Comparison of ENCODE assay signal across 8 mouse cellular contexts in genomic region chr4:116143317-116143811, GRCm38 (mm10). TPM values are rescaled to one million over a fixed set of nuclear protein-coding genes. Genes with fewer than 3 reads are reported as not detected.
DNase-seq lines count a peak whose midpoint lies in the region; ATAC-seq lines count a peak whose summit lies in the region.

No protein-coding gene starts in this region.

- no peaks in the 10 kb centered on the region for H3K9me3 ChIP-seq in heart, embryonic 10.5 days
- H3K9me3 ChIP-seq in kidney, embryonic 14.5 days (ENCODE audit: control insufficient read depth, low read length) = no peaks in the 10 kb centered on the region

- H3K36me3 ChIP-seq in heart, embryonic 10.5 days = no peaks in the 10 kb centered on the region
- no peaks in the 10 kb centered on the region for H3K36me3 ChIP-seq in kidney, embryonic 14.5 days (ENCODE audit: control insufficient read depth, insufficient read depth, low read length)

- peak overlapping the region; percentile 85 for H3K4me3 ChIP-seq in heart, embryonic 10.5 days
- H3K4me3 ChIP-seq in kidney, embryonic 14.5 days (ENCODE audit: low read length) = peak overlapping the region; percentile 70

- H3K4me1 ChIP-seq in heart, embryonic 10.5 days = peaks cover 27% of the 10 kb centered on the region
- peaks cover 7% of the 10 kb centered on the region; the same call in 1 of the 2 replicates for H3K4me1 ChIP-seq in kidney, embryonic 14.5 days (ENCODE audit: control insufficient read depth, insufficient read depth, low read length)

- H3K9ac ChIP-seq in kidney, embryonic 14.5 days (ENCODE audit: low read depth, low read length) = peak overlapping the region; percentile 70; the same call in 1 of the 2 replicates

- H3K27me3 ChIP-seq in heart, embryonic 10.5 days (ENCODE audit: insufficient read depth, poor library complexity, severe bottlenecking) = peaks cover 23% of the 10 kb centered on the region
- H3K27me3 ChIP-seq in kidney, embryonic 14.5 days (ENCODE audit: control insufficient read depth, insufficient read depth, low read length) = no peaks in the 10 kb centered on the region

- peak; percentile 68 for DNase-seq in adrenal gland, postnatal 10 days
- no peak for DNase-seq in adrenal gland, postnatal 4 days (ENCODE audit: low spot score in 2 of 2)
- peak; percentile 96 to 97 for DNase-seq in cerebellum, postnatal 14 days
- DNase-seq in heart, embryonic 10.5 days (ENCODE audit: low spot score) = no peak
- DNase-seq in lung, postnatal 4 days = peak; percentile 28 to 40
- DNase-seq in urinary bladder, postnatal 14 days (ENCODE audit: low spot score) = no peak
- DNase-seq in natural killer cell, adult 2 months (ENCODE audit: low spot score in 2 of 2) = no peak

- peak overlapping the region; percentile 94 for H3K4me2 ChIP-seq in kidney, embryonic 14.5 days (replicated peaks; ENCODE audit: low read depth, low read length)

- WGBS in heart, embryonic 10.5 days = 10% methylated on average over 7 of the region's 7 CpGs
- 6% methylated on average over 7 of the region's 7 CpGs for WGBS in kidney, embryonic 14.5 days

- no peak overlapping the region for H3K27ac ChIP-seq in heart, embryonic 10.5 days
- H3K27ac ChIP-seq in kidney, embryonic 14.5 days (ENCODE audit: low read depth, low read length) = no peak overlapping the region

- ATAC-seq in kidney, embryonic 14.5 days (ENCODE audit: low FRiP score, low TSS enrichment) = 0 out of 2 replicates have a peak, but pooled peaks have one; percentile 26

RNA-seq across cellular contexts. Expression of gene Lurap1, which starts 7.8 kb away (rescaled TPM):
- 10 to 100 TPM; 14.5 to 19.1 TPM for total RNA-seq in adrenal gland, postnatal 10 days (2021)
- 1 to 10 TPM; 6.8 to 7.5 TPM for total RNA-seq in adrenal gland, postnatal 4 days (2021)
- polyA plus RNA-seq in heart, embryonic 10.5 days (2016; fragmentation: Nextera tagmentation; extraction: Ambion mirVana) = 1.4 and 1.9 TPM in 2 replicates
- polyA plus RNA-seq in kidney, embryonic 14.5 days (2014; fragmentation: Nextera tagmentation; extraction: Ambion mirVana) = 2.2 and 3.2 TPM in 2 replicates

RNA-seq across cellular contexts. Expression of gene Pomgnt1, which starts 19.7 kb away (rescaled TPM):
- 10 to 100 TPM; 66.1 to 73.4 TPM for total RNA-seq in adrenal gland, postnatal 10 days (2021)
- total RNA-seq in adrenal gland, postnatal 4 days (2021) = 10 to 100 TPM; 65.6 to 66.7 TPM
- 68.9 and 74.3 TPM in 2 replicates for polyA plus RNA-seq in heart, embryonic 10.5 days (2016; fragmentation: Nextera tagmentation; extraction: Ambion mirVana)
- polyA plus RNA-seq in kidney, embryonic 14.5 days (2014; fragmentation: Nextera tagmentation; extraction: Ambion mirVana) = 50.9 and 68.2 TPM in 2 replicates

RNA-seq across cellular contexts. Expression of gene Rad54l, which starts 19.9 kb away (rescaled TPM):
- 1 to 10 TPM; 4.3 to 6.5 TPM for total RNA-seq in adrenal gland, postnatal 10 days (2021)
- total RNA-seq in adrenal gland, postnatal 4 days (2021) = 10 to 100 TPM; 12.1 to 12.3 TPM
- 31.7 and 38.0 TPM in 2 replicates for polyA plus RNA-seq in heart, embryonic 10.5 days (2016; fragmentation: Nextera tagmentation; extraction: Ambion mirVana)
- 26.6 and 40.7 TPM in 2 replicates for polyA plus RNA-seq in kidney, embryonic 14.5 days (2014; fragmentation: Nextera tagmentation; extraction: Ambion mirVana)

RNA-seq across cellular contexts. Expression of gene Tspan1, which starts 24.0 kb away (rescaled TPM):
- total RNA-seq in adrenal gland, postnatal 10 days (2021) = not detected
- total RNA-seq in adrenal gland, postnatal 4 days (2021) = 1 to 10 TPM in 1 of 2 experiments, under 1 TPM in 1; 0.17 to 1.6 TPM
- polyA plus RNA-seq in heart, embryonic 10.5 days (2016; fragmentation: Nextera tagmentation; extraction: Ambion mirVana) = 0.10 TPM in 1 of 2 replicates, not detected in the other
- 0.50 and 0.89 TPM in 2 replicates for polyA plus RNA-seq in kidney, embryonic 14.5 days (2014; fragmentation: Nextera tagmentation; extraction: Ambion mirVana)

RNA-seq across cellular contexts. Expression of gene 1700042G07Rik, which starts 29.8 kb away (rescaled TPM):
- not detected for total RNA-seq in adrenal gland, postnatal 10 days (2021)
- not detected for total RNA-seq in adrenal gland, postnatal 4 days (2021)
- not detected in 2 replicates for polyA plus RNA-seq in heart, embryonic 10.5 days (2016; fragmentation: Nextera tagmentation; extraction: Ambion mirVana)
- not detected in 2 replicates for polyA plus RNA-seq in kidney, embryonic 14.5 days (2014; fragmentation: Nextera tagmentation; extraction: Ambion mirVana)

Comparison
In these comparisons a context has a peak if more than half of its experiments do, and no peak if none do; other contexts are left out.
1. DNase-seq: peak in adrenal gland, postnatal 10 days (single experiment), cerebellum, postnatal 14 days (2 of 2) and lung, postnatal 4 days (2 of 2); none in adrenal gland, postnatal 4 days (0 of 2), heart, embryonic 10.5 days (single experiment), urinary bladder, postnatal 14 days (single experiment) and natural killer cell, adult 2 months (0 of 2).